Mouse (Mus musculus) embryonic fibroblast, embryonic 13.5 days (primary cell): ENCODE measurements around the gene Uspl1. TPM values are rescaled to one million over a fixed set of nuclear protein-coding genes. Genes with fewer than 3 reads are reported as not detected.

Experiments
- H3K27ac ChIP-seq: 2 replicates; pipeline ENCODE4 v1.5.1; 2012; ENCODE audit warnings: low read length, control low read depth, inconsistent platforms; ENCODE audit not compliant: insufficient read depth
- H3K4me1 ChIP-seq: 2 replicates; pipeline ENCODE4 v1.6.1; 2011; ENCODE audit warnings: low read length; ENCODE audit not compliant: control insufficient read depth, insufficient read depth
- H3K4me3 ChIP-seq: 2 replicates; pipeline ENCODE4 v1.5.1; 2011; ENCODE audit warnings: mild to moderate bottlenecking, control low read depth, low read length; ENCODE audit not compliant: insufficient read depth
- CTCF ChIP-seq: IDR thresholded peaks from 2 replicates; pipeline ENCODE4 v1.5.1; 2011; ENCODE audit warnings: mild to moderate bottlenecking, control low read depth, low read length, moderate library complexity, borderline replicate concordance; ENCODE audit not compliant: insufficient read depth
- POLR2A ChIP-seq: IDR thresholded peaks from 2 replicates; pipeline ENCODE4 v1.6.1; 2011; ENCODE audit warnings: low read depth, mild to moderate bottlenecking, control low read depth, low read length, moderate library complexity
- polyA plus RNA-seq: library from polyadenylated mRNA; stranded (reverse); fragments of >200 nt; gene quantifications from 2 replicates; pipeline ENCODE4 v1.2.4, GENCODE M21; 2011; ENCODE audit warnings: low read depth; ENCODE audit not compliant: missing spikeins, insufficient read length

Gene Uspl1
- polyA plus RNA-seq, 1 experiment, result 37.2 TPM

- no peak overlapping the region for H3K4me3 ChIP-seq
- no peak overlapping the region for H3K27ac ChIP-seq
- no peaks in the 10 kb centered on the region; the same call in 1 of the 2 replicates for H3K4me1 ChIP-seq
- TF ChIP-seq POLR2A, result no peak
- no peak for TF ChIP-seq CTCF
Measured at GRCm38 (mm10) chr5:149206286-149206685, 22.1 kb downstream of the Uspl1 start.

- Histone ChIP-seq H3K27ac (no peak overlapping the region), H3K4me1 (no peaks in the 10 kb centered on the region), H3K4me3 (no peak overlapping the region)
- TF ChIP-seq CTCF (no peak), POLR2A (no peak)
Measured at GRCm38 (mm10) chr5:149207661-149208060, 23.5 kb downstream of the Uspl1 start.

GRCm38 (mm10) chr5:149208776-149209175 is 24.6 kb downstream of the Uspl1 start:
- H3K4me1 ChIP-seq, result no peaks in the 10 kb centered on the region
- H3K27ac ChIP-seq, result no peak overlapping the region
- no peak for TF ChIP-seq POLR2A
- no peak for TF ChIP-seq CTCF
- no peak overlapping the region for H3K4me3 ChIP-seq

GRCm38 (mm10) chr5:149209328-149209727 is 25.2 kb downstream of the Uspl1 start:
- Histone ChIP-seq H3K4me3 (no peak overlapping the region), H3K27ac (no peak overlapping the region), H3K4me1 (no peaks in the 10 kb centered on the region)
- TF ChIP-seq CTCF (no peak), POLR2A (no peak)

GRCm38 (mm10) chr5:149211041-149211440 is 26.9 kb downstream of the Uspl1 start:
- Histone ChIP-seq H3K4me3 (no peak overlapping the region), H3K4me1 (no peaks in the 10 kb centered on the region), H3K27ac (no peak overlapping the region)
- TF ChIP-seq CTCF (no peak), POLR2A (no peak)

GRCm38 (mm10) chr5:149212806-149213205 is 28.7 kb downstream of the Uspl1 start:
- TF ChIP-seq CTCF (no peak), POLR2A (no peak)

GRCm38 (mm10) chr5:149215540-149215939 is 31.4 kb downstream of the Uspl1 start:
- Histone ChIP-seq H3K4me1 (no peaks in the 10 kb centered on the region), H3K4me3 (no peak overlapping the region), H3K27ac (no peak overlapping the region)
- no peak for TF ChIP-seq CTCF
- TF ChIP-seq POLR2A, result no peak

More at GRCm38 (mm10) chr5:149212806-149213205, 28.7 kb downstream of the Uspl1 start:
- Histone ChIP-seq H3K27ac (no peak overlapping the region), H3K4me1 (no peaks in the 10 kb centered on the region), H3K4me3 (no peak overlapping the region)

GRCm38 (mm10) chr5:149217524-149218357 is 33.6 kb downstream of the Uspl1 start:
- Histone ChIP-seq H3K4me3 (no peak overlapping the region), H3K27ac (no peak overlapping the region), H3K4me1 (no peaks in the 10 kb centered on the region)
- no peak for TF ChIP-seq POLR2A
- TF ChIP-seq CTCF, result no peak

GRCm38 (mm10) chr5:149219493-149219892 is 35.3 kb downstream of the Uspl1 start:
- TF ChIP-seq CTCF (no peak), POLR2A (no peak)

GRCm38 (mm10) chr5:149221355-149221754 is 37.2 kb downstream of the Uspl1 start:
- H3K27ac ChIP-seq, result no peak overlapping the region

More at GRCm38 (mm10) chr5:149219493-149219892, 35.3 kb downstream of the Uspl1 start:
- Histone ChIP-seq H3K4me3 (no peak overlapping the region), H3K4me1 (no peaks in the 10 kb centered on the region), H3K27ac (no peak overlapping the region)

GRCm38 (mm10) chr5:149224666-149225065 is 40.5 kb downstream of the Uspl1 start:
- Histone ChIP-seq H3K27ac (no peak overlapping the region), H3K4me1 (no peaks in the 10 kb centered on the region), H3K4me3 (no peak overlapping the region)
- TF ChIP-seq CTCF (no peak), POLR2A (no peak)

More at GRCm38 (mm10) chr5:149221355-149221754, 37.2 kb downstream of the Uspl1 start:
- no peaks in the 10 kb centered on the region for H3K4me1 ChIP-seq
- TF ChIP-seq POLR2A (no peak), CTCF (no peak)
- no peak overlapping the region for H3K4me3 ChIP-seq
